Mouse (Mus musculus): ENCODE measurements at regions not wholly inside any gene's neighbourhood (a gene's known extent, or its start where the extent isn't known, plus 50 kb on each side); places are given as distances from the start of the nearest gene placed in this dataset.

- no peaks in the 10 kb centered on the region for H3K9me3 ChIP-seq
- ATAC-seq (ENCODE audit: low FRiP score, low read depth) = no peak
- 75% methylated on average over 5 of the region's 5 CpGs for WGBS
Measured at GRCm38 (mm10) chr2:171192181-171192580, 460.6 kb downstream of the Dok5 start.

More at GRCm38 (mm10) chr2:171192181-171192580, 460.6 kb downstream of the Dok5 start:
- Histone ChIP-seq H3K4me2 (no peak overlapping the region), H3K4me3 (no peak overlapping the region), H3K36me3 (no peaks in the 10 kb centered on the region), H3K4me1 (replicated peaks) (no peaks in the 10 kb centered on the region), H3K9ac (no peak overlapping the region), H3K27me3 (no peaks in the 10 kb centered on the region), H3K27ac (replicated peaks) (no peak overlapping the region)
